Mouse (Mus musculus) liver, embryonic 13.5 days (tissue): ENCODE measurements around the gene Ube3c. TPM values are rescaled to one million over a fixed set of nuclear protein-coding genes. Genes with fewer than 3 reads are reported as not detected.
"Not testable (repeated sequence)": the region's sequence is repeated elsewhere in the genome, so short reads cannot be mapped to it uniquely, and the experiment has no call there.

ENCODE experiments used
- ATAC-seq: fragments of 200-750 bp; cut with Nextera tagmentation; 2 replicates; pipeline ENCODE4 v1.8.0; 2017; ENCODE audit warnings: low read depth, mild to moderate bottlenecking, moderate number of reproducible peaks, moderate library complexity
- DNase-seq: peaks from one replicate; pipeline ENCODE4 v3.0.0; 2022
- H3K27ac ChIP-seq: fragments of 300-500 bp; sonication (generic); 2 replicates; pipeline ENCODE4 v1.5.1; 2015; ENCODE audit warnings: moderate library complexity, mild to moderate bottlenecking, inconsistent platforms
- H3K27me3 ChIP-seq: fragments of 300-500 bp; sonication (generic); 2 replicates; pipeline ENCODE4 v1.6.1; 2015; ENCODE audit warnings: mild to moderate bottlenecking, inconsistent platforms
- H3K36me3 ChIP-seq: fragments of 300-500 bp; sonication (generic); 2 replicates; pipeline ENCODE4 v1.6.1; 2015; ENCODE audit warnings: mild to moderate bottlenecking, inconsistent platforms
- H3K4me1 ChIP-seq: fragments of 300-500 bp; sonication (generic); replicated peaks from 2 replicates; pipeline ENCODE4 v1.6.1; 2015; ENCODE audit warnings: inconsistent platforms
- H3K4me2 ChIP-seq: fragments of 300-500 bp; sonication (generic); 2 replicates; pipeline ENCODE4 v1.6.1; 2015; ENCODE audit warnings: inconsistent platforms, mild to moderate bottlenecking, moderate library complexity
- H3K4me3 ChIP-seq: fragments of 300-500 bp; sonication (generic); replicated peaks from 2 replicates; pipeline ENCODE4 v1.5.1; 2015; ENCODE audit warnings: mild to moderate bottlenecking, inconsistent platforms
- H3K9ac ChIP-seq: fragments of 300-500 bp; sonication (generic); 2 replicates; pipeline ENCODE4 v1.6.1; 2015; ENCODE audit warnings: mild to moderate bottlenecking, inconsistent platforms
- H3K9me3 ChIP-seq: fragments of 300-500 bp; sonication (generic); replicated peaks from 2 replicates; pipeline ENCODE4 v1.6.1; 2016; ENCODE audit warnings: inconsistent platforms
- WGBS: fragments of 180-500 bp; shearing (Covaris S2); methylation state at CpG from one replicate; pipeline ENCODE4 v1.1.7; 2015; ENCODE audit not compliant: insufficient replicate concordance; 5-methylcytosine and 5-hydroxymethylcytosine counted together
- polyA plus RNA-seq: library from polyadenylated mRNA; unstranded; fragments of >200 nt; fragmentation: Nextera tagmentation; extraction: Ambion mirVana; gene quantifications from 2 replicates; pipeline ENCODE4 v1.2.1, GENCODE M21; 2015

Ube3c gene
- polyA plus RNA-seq, 1 experiment from 2014 or later: 13.4 TPM

DNA sequence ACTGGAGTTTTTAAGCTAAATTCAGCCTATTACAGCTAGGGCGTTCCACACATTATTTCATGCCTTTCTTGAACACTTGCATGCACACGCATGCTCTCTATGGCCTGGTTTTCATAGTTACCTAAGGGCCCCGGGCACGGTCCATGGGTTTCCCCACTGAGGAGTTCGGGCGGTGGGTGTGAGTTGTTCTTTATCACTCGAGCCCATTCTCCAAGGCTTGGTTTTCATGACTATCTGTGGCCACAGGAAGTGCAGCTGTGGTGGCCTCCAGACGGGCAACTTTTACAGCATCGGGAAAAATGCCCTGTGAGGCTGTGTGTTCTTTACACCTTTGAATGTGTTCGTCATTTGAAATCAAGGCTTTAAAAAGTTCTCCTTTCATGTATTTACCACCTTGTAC lies 56.6 kb downstream of the Ube3c start:
- peak; percentile 85 for ATAC-seq
- WGBS: 35% methylated on average over 10 of the region's 10 CpGs

DNA sequence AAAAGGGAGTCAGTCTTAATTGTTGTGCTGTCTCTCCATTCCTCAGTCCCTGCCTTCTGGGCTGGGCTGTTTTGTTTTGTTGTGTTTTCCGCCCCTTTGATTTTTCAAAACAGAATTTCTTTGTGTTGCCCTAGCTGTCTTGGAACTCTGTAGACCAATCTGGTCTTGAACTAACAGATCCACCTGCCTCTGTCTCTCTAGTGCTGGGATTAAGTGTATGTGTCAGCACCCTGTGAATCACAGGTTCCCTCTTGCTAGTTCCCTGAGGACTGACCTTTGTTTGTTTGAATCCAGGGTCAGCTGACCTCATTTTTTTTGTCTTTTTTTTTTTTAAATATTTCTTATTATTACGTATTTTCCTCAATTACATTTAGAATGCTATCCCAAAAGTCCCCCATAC lies 60.9 kb downstream of the Ube3c start:
- peaks cover 34% of the 10 kb centered on the region for H3K36me3 ChIP-seq

More for the DNA sequence above, 56.6 kb downstream of the Ube3c start:
- Histone ChIP-seq H3K4me1 (peaks cover 13% of the 10 kb centered on the region), H3K9ac (peak overlapping the region; percentile 10; the same call in 1 of the 2 replicates), H3K4me3 (no peak overlapping the region), H3K27me3 (no peaks in the 10 kb centered on the region), H3K27ac (peak overlapping the region; percentile 40; the same call in 1 of the 2 replicates), H3K9me3 (no peaks in the 10 kb centered on the region), H3K36me3 (peaks cover 39% of the 10 kb centered on the region), H3K4me2 (peak overlapping the region; percentile 33)
- DNase-seq: peak; percentile 28

DNA sequence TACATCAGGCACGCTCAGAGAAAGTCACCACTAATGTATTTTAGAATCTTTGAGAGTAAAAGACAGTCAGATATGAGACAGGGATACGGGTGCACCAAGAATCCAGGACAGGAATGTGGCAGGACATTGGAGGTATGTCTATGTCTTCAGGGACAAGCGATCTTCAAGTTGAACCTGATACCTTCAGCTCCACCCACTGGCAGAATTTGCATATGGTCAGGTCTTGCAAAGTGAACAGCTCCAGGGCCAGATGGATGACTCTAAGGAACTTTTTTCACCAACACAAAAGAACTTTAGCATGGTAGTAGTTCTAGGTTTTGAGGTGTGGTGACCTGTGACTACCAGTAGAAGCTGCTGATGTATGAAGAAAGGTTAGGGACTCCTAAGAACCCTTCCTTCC lies 62.7 kb downstream of the Ube3c start:
- peaks cover 33% of the 10 kb centered on the region for H3K36me3 ChIP-seq
- no peaks in the 10 kb centered on the region for H3K9me3 ChIP-seq
- H3K27ac ChIP-seq: no peak overlapping the region
- no peak overlapping the region for H3K4me2 ChIP-seq
- H3K4me1 ChIP-seq: peaks cover 7% of the 10 kb centered on the region
- ATAC-seq (no peak), DNase-seq (no peak)
- WGBS: 81% methylated on average over 3 of the region's 3 CpGs
- H3K4me3 ChIP-seq: no peak overlapping the region
- H3K27me3 ChIP-seq: no peaks in the 10 kb centered on the region
- H3K9ac ChIP-seq: no peak overlapping the region

More for the DNA sequence above, 60.9 kb downstream of the Ube3c start:
- no peak overlapping the region for H3K27ac ChIP-seq
- no peak overlapping the region for H3K4me2 ChIP-seq
- no peak overlapping the region for H3K4me3 ChIP-seq
- H3K9ac ChIP-seq: no peak overlapping the region
- ATAC-seq (no peak), DNase-seq (no peak)
- 84% methylated on average over 2 of the region's 2 CpGs for WGBS
- H3K4me1 ChIP-seq: peaks cover 11% of the 10 kb centered on the region
- H3K9me3 ChIP-seq: no peaks in the 10 kb centered on the region
- no peaks in the 10 kb centered on the region for H3K27me3 ChIP-seq

DNA sequence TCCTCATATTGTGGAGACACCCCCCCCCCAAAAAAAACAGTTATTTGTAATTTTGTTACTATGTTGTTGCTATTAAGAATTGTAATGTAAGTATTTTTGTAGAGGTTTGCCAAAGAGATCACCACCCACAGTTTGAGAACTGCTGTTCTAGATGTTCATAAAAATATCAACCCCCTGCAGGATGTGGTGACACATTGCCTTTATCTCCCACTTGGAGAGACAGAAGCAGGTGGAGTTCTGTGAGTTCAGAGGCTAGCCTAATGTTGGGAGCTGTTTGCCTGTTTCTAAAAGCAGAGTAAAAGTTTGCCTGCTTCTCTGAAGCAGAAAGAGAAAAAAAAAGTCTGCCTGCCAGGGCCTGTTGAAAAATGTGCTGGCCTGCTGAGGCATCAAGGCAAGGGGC lies 67.3 kb downstream of the Ube3c start:
- no peak overlapping the region for H3K4me3 ChIP-seq
- peaks cover 61% of the 10 kb centered on the region for H3K36me3 ChIP-seq
- H3K4me1 ChIP-seq: peaks cover 11% of the 10 kb centered on the region
- H3K27me3 ChIP-seq: no peaks in the 10 kb centered on the region
- no peaks in the 10 kb centered on the region for H3K9me3 ChIP-seq
- H3K4me2 ChIP-seq: no peak overlapping the region; the same call in 1 of the 2 replicates
- peak overlapping the region; percentile 58; the same call in 1 of the 2 replicates for H3K27ac ChIP-seq
- DNase-seq: peak; percentile 35
- H3K9ac ChIP-seq: peak overlapping the region; percentile 46
- peak; percentile 77 for ATAC-seq

DNA sequence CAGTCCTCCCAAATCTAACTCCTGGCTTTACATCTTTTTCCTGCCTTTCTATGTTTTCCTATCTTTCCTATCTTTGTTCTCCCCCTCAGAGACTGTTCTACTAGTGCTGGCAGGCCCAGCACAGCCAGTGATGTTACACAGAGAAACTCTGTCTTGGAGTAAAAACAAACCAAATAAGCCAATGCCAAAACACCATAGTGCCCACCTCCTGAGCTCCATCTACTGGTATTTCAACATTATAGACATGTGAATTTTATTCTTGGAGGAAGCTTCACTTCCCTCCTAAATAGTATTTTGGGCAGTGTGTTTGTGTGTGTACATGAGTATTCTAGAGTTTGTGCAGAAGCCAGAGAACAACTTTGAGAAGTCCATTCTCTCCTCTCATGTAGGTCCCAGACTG lies 67.8 kb downstream of the Ube3c start:
- H3K4me1 ChIP-seq: peaks cover 11% of the 10 kb centered on the region
- peaks cover 60% of the 10 kb centered on the region for H3K36me3 ChIP-seq
- H3K27me3 ChIP-seq: no peaks in the 10 kb centered on the region
- ATAC-seq: no peak
- H3K9me3 ChIP-seq: no peaks in the 10 kb centered on the region
- DNase-seq: no peak
- H3K4me2 ChIP-seq: no peak overlapping the region
- peak overlapping the region; percentile 46 for H3K9ac ChIP-seq
- no peak overlapping the region for H3K4me3 ChIP-seq
- peak overlapping the region; percentile 58; the same call in 1 of the 2 replicates for H3K27ac ChIP-seq

DNA sequence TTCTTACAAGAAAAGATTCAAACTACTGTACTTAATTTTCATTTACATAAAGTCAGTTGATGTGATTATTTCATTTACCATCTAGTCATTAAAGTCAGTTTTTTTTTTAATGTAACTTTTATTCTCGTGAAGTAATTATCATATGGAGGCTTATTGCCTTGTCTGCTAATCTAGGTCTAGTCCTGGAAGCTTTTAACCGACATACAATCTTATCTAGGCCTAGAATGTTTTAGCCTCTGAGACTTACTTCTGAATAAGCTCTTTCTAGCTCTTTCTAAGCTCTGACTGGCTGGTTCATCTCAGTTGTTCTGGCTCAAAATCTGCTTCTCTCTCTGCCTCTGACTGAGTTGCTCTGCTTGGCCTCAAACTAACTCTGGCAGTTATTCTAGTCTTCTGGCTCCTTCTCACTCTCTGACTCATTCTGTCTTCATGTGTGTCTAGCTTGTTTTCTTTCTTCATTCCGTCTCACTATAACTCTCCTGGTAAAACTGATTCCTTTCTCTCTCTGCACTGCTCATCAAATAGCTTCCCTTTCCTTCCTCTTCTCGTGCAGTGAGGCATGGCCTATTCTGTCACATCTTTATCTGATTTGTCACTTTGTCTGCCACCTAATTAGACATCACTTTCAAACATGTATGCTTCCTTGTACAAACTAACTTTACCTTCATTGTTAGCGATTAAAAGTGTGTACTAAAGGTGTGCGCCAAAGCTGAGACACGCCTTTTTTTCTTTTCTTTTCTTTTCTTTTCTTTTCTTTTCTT lies 72.3 kb downstream of the Ube3c start:
- WGBS: 65% methylated on average over 7 of the region's 7 CpGs
- Histone ChIP-seq H3K27ac (no peak overlapping the region), H3K4me3 (no peak overlapping the region), H3K9ac (no peak overlapping the region), H3K4me1 (peaks cover 8% of the 10 kb centered on the region), H3K36me3 (peaks cover 45% of the 10 kb centered on the region), H3K9me3 (no peaks in the 10 kb centered on the region), H3K27me3 (no peaks in the 10 kb centered on the region), H3K4me2 (no peak overlapping the region)
- ATAC-seq (no peak), DNase-seq (no peak)

DNA sequence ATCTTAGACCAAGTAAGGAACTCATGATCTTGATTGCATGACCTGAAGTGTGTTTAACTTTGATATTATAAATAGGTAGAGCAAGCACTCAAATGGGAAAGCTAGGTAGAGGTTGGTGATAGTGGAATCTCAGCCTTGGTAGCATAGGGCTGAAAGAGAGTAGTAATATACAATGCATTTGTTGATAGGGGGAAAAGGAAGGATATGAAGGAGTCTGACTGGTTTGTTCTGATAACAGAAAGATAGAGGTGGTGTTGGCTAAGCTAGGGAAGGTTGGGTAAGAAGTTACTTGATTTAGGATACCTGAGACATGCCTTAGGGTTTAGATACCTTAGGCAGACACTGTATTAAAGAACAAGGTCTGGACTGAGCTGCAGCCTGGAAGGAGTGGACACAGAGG lies 82.7 kb downstream of the Ube3c start:
- no peak overlapping the region for H3K4me3 ChIP-seq
- H3K4me2 ChIP-seq: no peak overlapping the region
- no peaks in the 10 kb centered on the region for H3K27me3 ChIP-seq
- no peak overlapping the region for H3K27ac ChIP-seq
- no peaks in the 10 kb centered on the region for H3K9me3 ChIP-seq
- no peaks in the 10 kb centered on the region for H3K4me1 ChIP-seq
- ATAC-seq (no peak), DNase-seq (no peak)
- H3K36me3 ChIP-seq: peaks cover 26% of the 10 kb centered on the region
- no peak overlapping the region for H3K9ac ChIP-seq

DNA sequence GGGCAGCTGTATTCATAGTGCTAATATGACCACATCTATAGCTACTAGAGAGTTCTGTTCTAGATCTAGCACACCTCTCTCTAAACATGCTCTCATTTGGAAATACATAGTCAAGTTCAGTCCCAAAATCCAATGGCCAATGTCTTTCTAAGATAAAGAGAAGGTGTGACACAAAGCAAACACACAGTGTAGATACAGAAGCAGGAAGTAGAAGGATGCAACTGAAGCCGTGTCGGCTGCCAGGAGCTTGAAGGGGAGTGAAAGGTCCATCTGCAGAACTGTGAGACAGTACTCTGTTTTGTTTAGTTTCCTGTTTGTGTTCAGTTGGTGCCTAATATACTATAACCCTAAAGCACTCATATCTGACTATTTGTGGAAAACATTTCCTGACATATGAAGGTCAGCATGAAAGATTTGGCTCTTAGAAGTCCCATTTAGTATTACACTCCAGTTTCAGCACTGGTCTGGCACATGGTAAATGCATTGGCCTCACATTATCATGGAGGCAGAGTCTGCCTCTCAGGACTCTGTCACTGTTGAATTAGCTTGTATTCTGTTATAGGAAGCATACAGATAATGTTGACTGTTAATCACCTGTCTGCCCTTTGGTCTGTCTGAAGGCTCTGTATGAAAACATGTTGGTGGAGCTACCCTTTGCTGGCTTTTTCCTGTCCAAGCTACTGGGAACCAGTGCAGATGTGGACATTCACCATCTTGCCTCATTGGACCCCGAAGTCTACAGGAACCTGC lies 88.7 kb downstream of the Ube3c start:
- Histone ChIP-seq H3K4me3 (no peak overlapping the region), H3K9me3 (no peaks in the 10 kb centered on the region), H3K27ac (no peak overlapping the region), H3K4me2 (no peak overlapping the region), H3K27me3 (no peaks in the 10 kb centered on the region), H3K4me1 (0 out of 2 replicates have a peak, but pooled peaks cover 3% of the 10 kb centered on the region), H3K9ac (no peak overlapping the region), H3K36me3 (peaks cover 45% of the 10 kb centered on the region)
- WGBS: 72% methylated on average over 3 of the region's 3 CpGs
- no peak for DNase-seq
- ATAC-seq: no peak

DNA sequence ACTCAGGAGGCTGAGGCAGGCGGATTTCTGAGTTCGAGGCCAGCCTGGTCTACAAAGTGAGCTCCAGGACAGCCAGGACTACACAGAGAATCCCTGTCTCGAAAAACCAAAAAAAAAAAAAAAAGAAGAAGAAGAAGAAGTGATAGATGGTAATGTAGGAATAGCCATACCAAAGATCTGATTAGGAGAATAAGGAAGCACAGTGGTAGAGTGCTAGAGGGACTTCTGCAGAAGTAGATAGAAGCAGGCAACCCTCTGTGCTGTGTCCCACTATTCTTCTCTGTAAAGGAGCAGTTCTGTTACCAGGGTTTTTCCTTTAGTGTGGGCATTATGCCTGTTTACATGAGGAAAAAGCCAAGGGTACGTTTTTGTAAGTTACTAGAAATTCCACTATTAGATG lies 92.2 kb downstream of the Ube3c start:
- H3K4me2 ChIP-seq, H3K27me3 ChIP-seq, H3K9ac ChIP-seq, DNase-seq, ATAC-seq, H3K9me3 ChIP-seq, H3K4me1 ChIP-seq, H3K4me3 ChIP-seq, H3K27ac ChIP-seq: not testable (repeated sequence)
- H3K36me3 ChIP-seq: peaks cover 75% of the 10 kb centered on the region
- WGBS: 70% methylated on average over 4 of the region's 4 CpGs

DNA sequence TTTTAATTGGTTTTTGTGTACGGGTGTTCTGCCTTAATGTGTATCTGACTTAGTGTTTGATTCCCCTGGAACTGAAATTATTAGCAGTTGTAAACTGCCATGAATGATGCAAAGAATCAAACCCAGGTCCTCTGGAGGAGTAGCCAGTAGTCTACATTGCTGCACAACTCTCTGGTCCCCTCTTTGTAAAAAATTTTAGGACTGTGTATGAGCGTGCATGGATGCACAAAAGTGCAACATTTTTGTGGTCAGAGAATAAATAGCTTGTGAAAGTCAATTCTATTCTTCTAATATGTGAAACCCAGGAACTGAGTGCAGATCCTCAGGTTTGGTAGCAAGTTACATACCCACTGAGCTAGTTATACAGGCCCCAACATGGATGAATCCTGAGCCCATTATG lies 96.3 kb downstream of the Ube3c start:
- H3K9me3 ChIP-seq: no peaks in the 10 kb centered on the region
- no peak overlapping the region for H3K4me3 ChIP-seq
- WGBS: 79% methylated on average over 2 of the region's 2 CpGs
- no peaks in the 10 kb centered on the region for H3K27me3 ChIP-seq
- no peak overlapping the region for H3K27ac ChIP-seq
- no peaks in the 10 kb centered on the region for H3K4me1 ChIP-seq
- no peak overlapping the region for H3K4me2 ChIP-seq
- no peak overlapping the region for H3K9ac ChIP-seq
- peaks cover 73% of the 10 kb centered on the region for H3K36me3 ChIP-seq
- ATAC-seq (no peak), DNase-seq (no peak)

DNA sequence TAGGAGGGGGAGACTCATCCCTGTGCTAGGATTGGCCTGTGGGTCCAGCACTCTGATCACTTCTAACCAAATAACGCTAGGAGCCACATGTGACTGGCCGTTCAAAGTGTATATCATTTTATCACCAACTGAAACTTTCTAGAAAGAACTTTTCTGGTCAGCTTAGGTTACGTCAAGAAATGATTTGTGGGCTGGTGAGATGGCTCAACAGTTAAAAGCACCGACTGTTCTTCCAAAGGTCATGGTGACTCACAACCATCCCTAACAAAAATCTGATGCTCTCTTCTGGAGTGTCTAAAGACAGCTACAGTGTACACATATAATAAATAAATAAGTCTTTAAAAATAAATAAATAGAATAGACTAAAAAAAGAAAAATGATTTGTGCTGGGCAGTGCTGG lies 103.5 kb downstream of the Ube3c start:
- H3K4me3 ChIP-seq: no peak overlapping the region
- 88% methylated on average over 4 of the region's 4 CpGs for WGBS
- ATAC-seq: no peak
- no peak overlapping the region for H3K4me2 ChIP-seq
- H3K9ac ChIP-seq: no peak overlapping the region
- H3K27me3 ChIP-seq: no peaks in the 10 kb centered on the region
- H3K4me1 ChIP-seq: no peaks in the 10 kb centered on the region
- H3K9me3 ChIP-seq: no peaks in the 10 kb centered on the region
- no peak overlapping the region for H3K27ac ChIP-seq
- DNase-seq: no peak
- peaks cover 75% of the 10 kb centered on the region for H3K36me3 ChIP-seq

DNA sequence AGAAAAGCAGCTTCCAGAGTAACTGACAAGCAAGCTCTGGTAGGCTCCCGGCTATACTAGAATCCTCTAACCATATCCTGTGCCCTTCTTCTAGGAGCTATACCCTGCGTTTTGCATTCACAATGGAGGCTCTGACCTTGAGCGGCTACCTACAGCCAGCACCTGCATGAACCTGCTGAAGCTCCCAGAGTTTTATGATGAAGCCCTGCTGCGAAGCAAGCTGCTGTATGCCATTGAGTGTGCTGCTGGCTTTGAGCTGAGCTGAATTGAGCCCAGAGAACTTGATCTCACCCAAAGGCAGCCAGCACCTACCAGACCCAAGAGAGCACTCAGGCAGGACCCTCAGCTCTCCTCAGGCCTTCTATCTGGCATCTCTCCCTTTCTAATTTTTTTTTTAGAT lies 105.3 kb downstream of the Ube3c start:
- Histone ChIP-seq H3K27me3 (no peaks in the 10 kb centered on the region), H3K4me2 (no peak overlapping the region), H3K27ac (no peak overlapping the region), H3K9ac (no peak overlapping the region), H3K36me3 (peaks cover 59% of the 10 kb centered on the region), H3K9me3 (no peaks in the 10 kb centered on the region), H3K4me1 (no peaks in the 10 kb centered on the region), H3K4me3 (no peak overlapping the region)
- 84% methylated on average over 4 of the region's 4 CpGs for WGBS
- ATAC-seq: no peak
- DNase-seq: no peak
